Mouse (Mus musculus) neural tube, embryonic 13.5 days (tissue): Measurements from ENCODE around the gene Cyth2. TPM values are rescaled to one million over a fixed set of nuclear protein-coding genes. Genes with fewer than 3 reads are reported as not detected.
A peak's percentile ranks its signal among the peaks of the same experiment; 100 is the strongest.

ENCODE experiments used
- ATAC-seq: fragments of 200-750 bp; cut with Nextera tagmentation; 2 replicates; pipeline ENCODE4 v1.8.0; 2017; ENCODE audit warnings: low read depth, mild to moderate bottlenecking, moderate TSS enrichment, moderate library complexity
- H3K27ac ChIP-seq: fragments of 300-500 bp; sonication (generic); replicated peaks from 2 replicates; pipeline ENCODE4 v1.5.1; 2015; ENCODE audit warnings: moderate library complexity, mild to moderate bottlenecking, inconsistent platforms
- H3K27me3 ChIP-seq: fragments of 300-500 bp; sonication (generic); 2 replicates; pipeline ENCODE4 v1.6.1; 2015; ENCODE audit warnings: mild to moderate bottlenecking, inconsistent platforms
- H3K36me3 ChIP-seq: fragments of 300-500 bp; sonication (generic); 2 replicates; pipeline ENCODE4 v1.6.1; 2015; ENCODE audit warnings: mild to moderate bottlenecking, inconsistent platforms
- H3K4me1 ChIP-seq: fragments of 300-500 bp; sonication (generic); replicated peaks from 2 replicates; pipeline ENCODE4 v1.6.1; 2015; ENCODE audit warnings: inconsistent platforms
- H3K4me2 ChIP-seq: fragments of 300-500 bp; sonication (generic); 2 replicates; pipeline ENCODE4 v1.6.1; 2015; ENCODE audit warnings: inconsistent platforms, mild to moderate bottlenecking, moderate library complexity
- H3K4me3 ChIP-seq: fragments of 300-500 bp; sonication (generic); 2 replicates; pipeline ENCODE4 v1.5.1; 2015; ENCODE audit warnings: mild to moderate bottlenecking, inconsistent platforms
- H3K9ac ChIP-seq: fragments of 300-500 bp; sonication (generic); 2 replicates; pipeline ENCODE4 v1.6.1; 2015; ENCODE audit warnings: moderate library complexity, mild to moderate bottlenecking, inconsistent platforms
- H3K9me3 ChIP-seq: fragments of 300-500 bp; sonication (generic); 2 replicates; pipeline ENCODE4 v1.6.1; 2016; ENCODE audit warnings: inconsistent platforms
- WGBS: fragments of 180-500 bp; shearing (Covaris S2); methylation state at CpG from one replicate; pipeline ENCODE4 v1.1.7; 2015; 5-methylcytosine and 5-hydroxymethylcytosine counted together
- polyA plus RNA-seq: library from polyadenylated mRNA; unstranded; fragments of >200 nt; fragmentation: Nextera tagmentation; extraction: Ambion mirVana; gene quantifications from 2 replicates; pipeline ENCODE4 v1.2.1, GENCODE M21; 2015

Cyth2 gene
- polyA plus RNA-seq, result 292 and 303 TPM in 2 replicates

DNA sequence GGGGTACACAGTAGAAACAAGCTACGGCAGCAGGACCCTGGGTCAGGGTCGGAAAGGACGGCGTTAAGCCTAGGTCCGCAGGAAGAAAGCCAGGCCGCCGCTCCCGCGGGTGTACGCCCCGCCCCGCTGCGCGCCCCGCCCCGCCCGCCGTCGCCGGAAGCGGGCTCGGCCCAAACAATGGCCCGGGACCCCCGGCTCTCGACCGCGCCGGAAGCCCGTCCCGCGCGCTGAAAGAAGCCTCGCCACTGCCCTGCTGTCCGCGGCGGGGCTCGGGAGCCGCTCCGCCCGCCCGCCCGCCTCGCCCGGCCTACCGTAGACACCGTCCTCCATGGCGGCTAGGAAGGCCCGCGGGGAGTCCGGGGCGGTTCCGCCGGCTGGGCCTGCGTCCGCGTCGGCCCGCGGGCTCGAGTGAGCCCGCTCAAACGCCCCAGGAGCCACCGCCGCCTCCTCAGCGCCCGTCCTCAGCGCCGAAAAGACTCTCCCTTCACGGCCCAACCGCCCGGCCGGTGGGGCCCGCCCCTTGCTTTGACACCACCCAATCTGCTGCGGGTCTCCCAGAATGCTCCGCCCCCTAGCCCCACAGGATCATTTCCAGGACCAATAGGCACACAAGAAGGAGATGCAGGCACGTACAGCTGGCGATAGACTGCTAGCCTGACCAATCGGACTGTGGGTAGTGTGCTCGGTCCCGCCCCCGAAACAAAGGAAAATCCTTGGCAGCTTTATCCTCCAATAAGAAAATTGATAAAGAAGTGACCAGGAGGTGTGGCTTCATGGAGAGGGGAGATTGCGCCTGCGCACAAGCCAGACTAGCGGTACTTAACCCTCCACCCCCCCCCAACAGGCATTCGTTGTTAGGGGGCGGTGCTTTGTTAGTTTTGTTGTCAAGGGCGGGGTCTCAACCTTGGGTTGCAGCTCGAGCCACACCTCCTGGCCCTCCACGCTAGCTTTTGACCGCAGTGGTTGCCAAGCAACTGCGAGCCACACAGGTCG lies at the start of gene Cyth2:
Gene Cyth2 (minus strand): TSS at position 795 of the 993 bp plus-strand sequence.
- WGBS, result under 1% methylated on average over 91 of the region's 92 CpGs

GRCm38 (mm10) chr7:45862804-45863203 lies 48.4 kb upstream of the Cyth2 start:
- Histone ChIP-seq H3K36me3 (no peaks in the 10 kb centered on the region), H3K27ac (no peak overlapping the region), H3K4me2 (no peak overlapping the region), H3K9ac (no peak overlapping the region), H3K9me3 (no peaks in the 10 kb centered on the region), H3K27me3 (peaks cover 28% of the 10 kb centered on the region), H3K4me1 (peaks cover 40% of the 10 kb centered on the region), H3K4me3 (no peak overlapping the region)
- no peak for ATAC-seq
- WGBS, result 85% methylated on average over 7 of the region's 7 CpGs

More for the DNA sequence above, at the start of gene Cyth2:
- peak within 1 kb of the TSS; percentile 91 for H3K4me3 ChIP-seq
- H3K36me3 ChIP-seq, result peaks cover 38% of the 10 kb centered on the region
- H3K4me1 ChIP-seq, result peaks cover 42% of the 10 kb centered on the region
- H3K9me3 ChIP-seq, result no peaks in the 10 kb centered on the region
- peak; percentile 99 for ATAC-seq
- peak within 1 kb of the TSS; percentile 100 for H3K9ac ChIP-seq
- peak within 1 kb of the TSS; percentile 96 for H3K4me2 ChIP-seq
- H3K27me3 ChIP-seq, result peaks cover 7% of the 10 kb centered on the region; the same call in 1 of the 2 replicates
- peak within 1 kb of the TSS; percentile 100 for H3K27ac ChIP-seq

- WGBS, result 69% methylated on average over 4 of the region's 4 CpGs
- peaks cover 47% of the 10 kb centered on the region for H3K27me3 ChIP-seq
These were observed 44.6 kb upstream of the Cyth2 start for GRCm38 (mm10) chr7:45859008-45859407.

GRCm38 (mm10) chr7:45856950-45857901 lies 42.8 kb upstream of the Cyth2 start:
- ATAC-seq, result no peak
- peaks cover 47% of the 10 kb centered on the region for H3K27me3 ChIP-seq
- H3K36me3 ChIP-seq, result no peaks in the 10 kb centered on the region
- H3K4me3 ChIP-seq, result peak overlapping the region; percentile 27
- H3K9me3 ChIP-seq, result no peaks in the 10 kb centered on the region
- H3K4me2 ChIP-seq, result peak overlapping the region; percentile 54
- peaks cover 31% of the 10 kb centered on the region for H3K4me1 ChIP-seq
- H3K9ac ChIP-seq, result peak overlapping the region; percentile 26; the same call in 1 of the 2 replicates
- whole genome bisulfite sequencing, result 2% methylated on average over 28 of the region's 30 CpGs
- H3K27ac ChIP-seq, result no peak overlapping the region

More at GRCm38 (mm10) chr7:45859008-45859407, 44.6 kb upstream of the Cyth2 start:
- H3K27ac ChIP-seq, result no peak overlapping the region
- no peak for ATAC-seq
- H3K36me3 ChIP-seq, result no peaks in the 10 kb centered on the region
- no peak overlapping the region for H3K4me2 ChIP-seq
- H3K9me3 ChIP-seq, result no peaks in the 10 kb centered on the region
- peaks cover 33% of the 10 kb centered on the region for H3K4me1 ChIP-seq
- H3K4me3 ChIP-seq, result no peak overlapping the region
- H3K9ac ChIP-seq, result no peak overlapping the region

- Histone ChIP-seq H3K27ac (no peak overlapping the region), H3K4me1 (peaks cover 15% of the 10 kb centered on the region), H3K4me2 (no peak overlapping the region), H3K36me3 (no peaks in the 10 kb centered on the region), H3K4me3 (no peak overlapping the region), H3K9me3 (no peaks in the 10 kb centered on the region), H3K27me3 (peaks cover 48% of the 10 kb centered on the region), H3K9ac (no peak overlapping the region)
- 80% methylated on average over 12 of the region's 12 CpGs for WGBS
- no peak for ATAC-seq
These were observed 38.7 kb upstream of the Cyth2 start for GRCm38 (mm10) chr7:45853089-45853488.

- no peak overlapping the region for H3K4me2 ChIP-seq
- no peak overlapping the region for H3K27ac ChIP-seq
- H3K4me1 ChIP-seq, result no peaks in the 10 kb centered on the region
- peaks cover 25% of the 10 kb centered on the region for H3K27me3 ChIP-seq
- H3K4me3 ChIP-seq, result no peak overlapping the region
- no peaks in the 10 kb centered on the region for H3K9me3 ChIP-seq
- no peak overlapping the region for H3K9ac ChIP-seq
- no peaks in the 10 kb centered on the region for H3K36me3 ChIP-seq
- ATAC-seq, result no peak
- WGBS, result 73% methylated on average over 3 of the region's 3 CpGs
These were observed 36.3 kb upstream of the Cyth2 start for GRCm38 (mm10) chr7:45850661-45851060.

DNA sequence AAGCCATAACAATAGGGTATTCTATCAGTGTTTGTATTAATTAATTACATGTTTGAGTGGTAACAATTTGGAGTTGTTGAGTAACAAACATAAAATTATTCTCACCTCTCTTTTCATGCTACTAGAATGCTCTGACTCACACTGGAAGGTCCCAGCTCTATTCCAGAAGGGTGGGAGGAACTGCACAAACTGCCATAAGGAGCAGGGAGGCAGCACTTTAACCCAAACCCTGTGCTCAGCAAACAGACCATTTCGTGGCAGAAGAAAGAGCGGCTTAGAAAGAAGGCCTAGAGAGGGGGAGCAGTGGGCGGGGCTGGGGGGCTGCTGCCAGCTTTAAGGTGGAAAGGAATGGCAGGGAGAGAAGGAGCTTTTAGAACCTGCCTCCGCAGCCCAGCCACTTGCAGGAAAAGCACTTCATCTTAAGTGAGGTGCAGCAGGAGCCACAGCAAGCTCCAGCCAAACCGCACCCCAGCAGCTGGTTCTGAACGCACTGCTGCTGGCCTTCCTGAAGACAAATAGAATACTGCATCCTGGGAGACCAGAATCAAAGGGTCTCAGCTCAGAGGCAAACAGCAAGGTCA lies 34.2 kb upstream of the Cyth2 start:
- ATAC-seq, result no peak
- Histone ChIP-seq H3K36me3 (no peaks in the 10 kb centered on the region), H3K9me3 (no peaks in the 10 kb centered on the region), H3K9ac (no peak overlapping the region), H3K4me2 (no peak overlapping the region), H3K4me1 (no peaks in the 10 kb centered on the region), H3K27me3 (peaks cover 28% of the 10 kb centered on the region; the same call in 1 of the 2 replicates), H3K4me3 (no peak overlapping the region), H3K27ac (no peak overlapping the region)
- WGBS, result 20% methylated on average over 6 of the region's 6 CpGs

DNA sequence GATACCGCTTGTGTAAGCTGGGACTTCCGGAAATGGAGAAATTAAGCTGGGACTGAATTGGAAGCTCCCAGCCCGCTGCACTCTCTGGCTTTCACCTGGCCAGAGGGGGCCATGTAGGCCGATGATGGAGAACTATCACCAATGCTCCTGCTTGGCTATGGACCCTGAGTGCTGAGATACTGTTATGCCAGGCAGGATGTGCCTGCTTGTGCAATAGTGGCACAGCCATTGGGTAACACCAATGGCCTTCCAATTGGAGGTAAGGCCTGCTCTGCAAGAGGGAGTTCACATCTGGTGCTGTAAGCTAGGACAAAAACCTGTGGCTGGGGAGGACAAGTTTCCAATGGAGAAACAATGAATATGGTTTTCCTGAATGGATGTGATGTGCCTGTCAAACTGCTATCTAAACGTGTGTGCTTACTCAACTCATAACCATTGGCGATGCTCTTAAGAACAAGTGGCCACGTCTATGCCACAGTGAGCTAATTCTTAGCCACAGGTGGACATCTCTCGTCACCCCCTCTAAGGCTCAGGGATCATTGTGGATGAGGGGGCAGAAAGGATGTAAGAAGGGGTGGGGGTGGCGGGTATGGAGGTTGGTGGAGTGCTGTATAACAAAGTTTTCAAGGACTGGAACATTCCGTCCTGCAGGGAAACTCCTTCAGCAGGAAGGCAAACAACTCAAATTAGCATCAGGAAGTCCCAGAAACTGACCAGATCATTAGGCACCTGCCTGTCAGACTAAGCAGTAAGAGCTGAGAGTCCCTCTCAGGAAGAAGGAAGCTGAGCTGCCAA lies 28.8 kb upstream of the Cyth2 start:
- Histone ChIP-seq H3K27ac (no peak overlapping the region), H3K9ac (no peak overlapping the region), H3K4me3 (no peak overlapping the region), H3K4me2 (no peak overlapping the region), H3K27me3 (peaks cover 50% of the 10 kb centered on the region), H3K36me3 (no peaks in the 10 kb centered on the region), H3K4me1 (no peaks in the 10 kb centered on the region), H3K9me3 (no peaks in the 10 kb centered on the region)
- WGBS, result 86% methylated on average over 10 of the region's 10 CpGs
- ATAC-seq, result no peak

DNA sequence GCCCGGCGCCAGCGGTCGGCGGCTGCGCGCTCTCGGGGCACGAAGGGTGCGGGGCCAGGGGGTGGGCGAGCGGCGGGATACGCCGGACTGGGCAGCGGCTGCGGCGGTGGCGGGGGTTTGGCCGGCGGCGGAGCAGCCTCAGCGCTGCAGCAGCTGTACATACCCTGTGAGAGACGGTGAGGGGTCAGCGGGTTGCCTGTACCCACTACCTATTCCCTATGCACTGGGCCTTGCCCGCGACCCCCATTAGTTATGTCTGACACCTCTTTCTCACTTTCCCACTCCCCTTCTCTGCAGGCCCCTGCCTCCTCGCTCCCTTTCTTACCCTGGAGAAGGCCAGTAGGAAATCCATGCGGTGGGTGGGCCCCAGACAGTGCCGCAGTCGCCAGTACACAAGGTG lies 19.5 kb upstream of the Cyth2 start:
- H3K27ac ChIP-seq, result no peak overlapping the region
- H3K9me3 ChIP-seq, result no peaks in the 10 kb centered on the region
- WGBS, result 3% methylated on average over 31 of the region's 31 CpGs
- peak overlapping the region; percentile 35 for H3K4me3 ChIP-seq
- H3K4me2 ChIP-seq, result peak overlapping the region; percentile 50
- H3K4me1 ChIP-seq, result peaks cover 39% of the 10 kb centered on the region
- H3K9ac ChIP-seq, result peak overlapping the region; percentile 57
- peaks cover 72% of the 10 kb centered on the region for H3K27me3 ChIP-seq
- no peak for ATAC-seq
- peaks cover 3% of the 10 kb centered on the region; the same call in 1 of the 2 replicates for H3K36me3 ChIP-seq

- under 1% methylated on average over 80 of the region's 86 CpGs for WGBS
- Histone ChIP-seq H3K4me1 (peaks cover 39% of the 10 kb centered on the region), H3K4me3 (peak overlapping the region; percentile 35), H3K36me3 (peaks cover 9% of the 10 kb centered on the region), H3K4me2 (peak overlapping the region; percentile 50), H3K9ac (peak overlapping the region; percentile 57), H3K9me3 (no peaks in the 10 kb centered on the region), H3K27ac (no peak overlapping the region), H3K27me3 (peaks cover 68% of the 10 kb centered on the region)
- ATAC-seq, result no peak
These were observed 18.9 kb upstream of the Cyth2 start for GRCm38 (mm10) chr7:45833148-45833790.
